In the genomic region with DNA sequence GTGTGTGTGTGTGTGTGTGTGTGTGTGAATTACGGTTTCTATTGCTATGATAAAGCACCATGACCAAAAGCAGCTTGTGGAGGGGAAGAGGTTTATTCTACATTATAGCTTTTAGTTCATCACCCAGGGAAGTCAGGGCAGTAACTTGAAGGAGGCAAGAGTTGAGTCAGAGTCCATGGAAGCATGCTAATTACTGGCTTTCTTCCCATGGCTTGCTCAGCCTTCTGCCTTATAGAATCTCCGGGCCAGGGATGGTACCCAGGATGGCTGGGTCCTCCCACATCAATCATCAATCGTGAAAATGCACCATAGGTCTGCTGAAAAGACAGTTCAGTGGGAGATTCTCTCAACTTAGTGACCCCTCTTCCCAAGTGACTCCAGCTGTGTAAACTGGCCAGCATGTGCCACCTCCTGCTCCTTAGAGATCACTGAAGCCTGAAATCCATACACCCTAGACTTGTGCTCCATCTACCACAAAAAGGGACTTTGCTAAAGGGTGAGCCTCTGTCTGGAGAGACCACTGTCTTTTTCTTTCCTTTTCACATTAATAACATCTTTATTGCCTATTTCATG, we compare ENCODE assay signal across 16 mouse cellular contexts.
"Had no signal": no experiment of that assay in that cellular context is flagged by ENCODE, and none has a peak within 500 bp of the region (broad histone marks: within the 10 kb centered on the region; RNA-seq: fewer than 3 reads in every experiment).

No protein-coding gene starts in this region.

- H3K9me3 ChIP-seq: intestine, embryonic 15.5 days; kidney, embryonic 15.5 days; limb, embryonic 10.5 days; midbrain, embryonic 12.5 days; neural tube, embryonic 13.5 days; stomach, embryonic 15.5 days had no signal

- H3K27ac ChIP-seq: intestine, embryonic 15.5 days; kidney, embryonic 15.5 days; layer of hippocampus, adult 2 months; limb, embryonic 10.5 days; midbrain, embryonic 12.5 days; neural tube, embryonic 13.5 days; stomach, embryonic 15.5 days had no signal

- H3K4me1 ChIP-seq: midbrain, embryonic 12.5 days had no signal

- H3K4me2 ChIP-seq: intestine, embryonic 15.5 days; kidney, embryonic 15.5 days; midbrain, embryonic 12.5 days; neural tube, embryonic 13.5 days; stomach, embryonic 15.5 days had no signal

- DNase-seq: kidney, adult 18-20 months; kidney, postnatal 36 days; lung, adult 18-20 months; retina, postnatal 1 day; right cerebral cortex, postnatal 4 days; spleen, adult 18-20 months; thymus, adult 2 months; thymus, postnatal 25 days had no signal

- H3K4me3 ChIP-seq: intestine, embryonic 15.5 days; kidney, embryonic 15.5 days; layer of hippocampus, adult 2 months; limb, embryonic 10.5 days; midbrain, embryonic 12.5 days; neural tube, embryonic 13.5 days; stomach, embryonic 15.5 days had no signal

- H3K9ac ChIP-seq: intestine, embryonic 15.5 days; kidney, embryonic 15.5 days; midbrain, embryonic 12.5 days; neural tube, embryonic 13.5 days; stomach, embryonic 15.5 days had no signal

- H3K36me3 ChIP-seq: intestine, embryonic 15.5 days; kidney, embryonic 15.5 days; limb, embryonic 10.5 days; midbrain, embryonic 12.5 days; neural tube, embryonic 13.5 days; stomach, embryonic 15.5 days had no signal

- ATAC-seq: intestine, embryonic 15.5 days; midbrain, embryonic 16.5 days had no signal

- H3K27me3 ChIP-seq: intestine, embryonic 15.5 days; stomach, embryonic 15.5 days had no signal
